Mouse (Mus musculus) urinary bladder, postnatal 14 days (tissue): ENCODE data around the gene Adgrf2.
A peak's percentile ranks its signal among the peaks of the same experiment; 100 is the strongest.

Experiments used
- DNase-seq: peaks from one replicate; pipeline ENCODE4 v3.0.0; 2021; ENCODE audit warnings: low spot score

The Adgrf2 gene

GRCm38 (mm10) chr17:42741801-42742217 lies at the start of gene Adgrf2:
Gene Adgrf2 (minus strand): TSS chr17:42742179.
- no peak for DNase-seq

DNA sequence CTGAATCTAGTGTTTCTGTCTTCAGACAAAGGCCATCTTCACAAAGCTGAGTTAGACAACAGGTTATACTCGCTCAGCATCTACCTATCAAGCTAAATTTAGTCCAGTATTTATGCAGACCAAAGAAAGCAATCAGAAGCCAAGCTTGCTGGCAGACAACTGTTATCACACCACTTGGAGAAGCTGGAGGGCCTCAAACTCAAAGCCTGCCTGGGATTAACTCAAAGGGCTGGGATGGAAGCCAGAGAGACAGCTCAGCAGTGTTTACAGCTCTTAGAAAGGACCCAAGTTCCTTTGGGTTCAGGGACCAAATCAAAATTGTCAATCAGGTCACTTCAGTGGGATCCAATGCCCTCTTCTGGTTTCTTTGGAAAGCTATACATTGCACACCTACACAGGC lies 48.8 kb upstream of the Adgrf2 start:
- peak; percentile 22 for DNase-seq

DNA sequence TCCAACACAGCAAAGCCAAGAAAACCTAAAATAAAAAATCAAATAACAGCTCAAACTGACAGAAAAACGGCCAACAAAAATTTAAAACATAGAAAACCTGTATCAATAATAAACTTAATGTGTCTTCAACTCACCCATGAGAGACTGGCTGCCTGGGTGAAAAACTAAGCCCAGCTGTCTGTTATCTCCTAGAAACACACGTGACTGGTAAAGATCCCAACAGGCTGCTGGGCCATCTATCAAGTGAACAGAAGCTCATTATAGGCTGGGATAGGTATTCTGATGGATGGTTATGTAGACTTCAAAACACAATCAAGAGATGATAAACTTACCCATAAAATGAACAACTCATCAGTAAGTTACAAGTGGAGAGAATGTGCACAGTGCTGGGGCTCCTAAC lies 47.7 kb upstream of the Adgrf2 start:
- DNase-seq: no peak

- DNase-seq: peak; percentile 12
Observed at GRCm38 (mm10) chr17:42788686-42789453, 46.9 kb upstream of the Adgrf2 start.

DNA sequence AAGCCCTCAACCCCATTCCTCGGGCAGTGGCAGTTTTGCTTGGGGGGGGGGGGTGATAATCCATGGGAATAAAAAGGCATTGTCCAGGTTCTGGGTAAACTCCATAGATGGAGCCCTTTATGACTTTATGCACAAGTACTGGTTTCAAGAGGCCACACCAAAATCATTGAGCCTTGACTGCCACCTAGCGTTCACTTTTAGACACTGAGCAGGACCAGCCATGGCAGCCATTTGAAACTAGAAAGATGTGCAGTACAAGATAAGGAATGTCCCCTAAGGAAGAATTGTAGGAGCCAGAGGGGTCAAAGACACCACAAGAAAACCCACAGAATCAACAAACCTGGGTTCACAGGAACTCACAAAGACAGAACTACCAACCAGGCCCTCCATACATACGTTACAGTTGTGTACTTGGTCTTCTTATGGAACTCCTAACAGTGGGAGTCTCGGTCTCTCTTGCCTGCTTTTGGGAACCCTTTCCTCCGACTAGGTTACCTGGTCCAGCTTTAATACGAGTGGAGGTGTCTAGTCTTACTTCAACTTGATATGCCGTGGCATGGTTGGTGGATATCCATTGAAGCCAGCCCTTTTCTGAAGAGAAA lies 40.3 kb upstream of the Adgrf2 start:
- DNase-seq: peak; percentile 70

GRCm38 (mm10) chr17:42753791-42754190 lies 11.8 kb upstream of the Adgrf2 start:
- DNase-seq: no peak

DNA sequence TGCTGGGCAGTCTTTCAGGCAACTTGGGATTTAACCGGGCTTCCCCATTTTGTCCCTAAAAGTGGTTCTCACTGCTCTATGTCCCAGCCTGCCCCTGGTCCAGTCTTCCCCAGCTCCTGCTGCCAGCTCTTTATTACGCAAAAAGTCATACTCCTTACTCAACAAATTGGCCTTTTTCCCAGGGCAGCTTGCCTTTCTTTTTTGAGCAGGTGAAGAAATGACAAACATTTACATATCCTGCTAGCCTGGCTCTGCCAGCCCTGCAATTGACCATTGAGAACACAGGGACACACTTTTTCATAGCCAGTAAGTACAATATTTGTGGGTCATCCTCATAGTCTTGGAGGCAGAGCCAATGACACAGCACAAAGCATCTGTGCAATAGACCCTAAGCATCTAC lies 10.2 kb upstream of the Adgrf2 start:
- DNase-seq: peak; percentile 7

- no peak for DNase-seq
Observed at GRCm38 (mm10) chr17:42745657-42746420, 3.9 kb upstream of the Adgrf2 start.

DNA sequence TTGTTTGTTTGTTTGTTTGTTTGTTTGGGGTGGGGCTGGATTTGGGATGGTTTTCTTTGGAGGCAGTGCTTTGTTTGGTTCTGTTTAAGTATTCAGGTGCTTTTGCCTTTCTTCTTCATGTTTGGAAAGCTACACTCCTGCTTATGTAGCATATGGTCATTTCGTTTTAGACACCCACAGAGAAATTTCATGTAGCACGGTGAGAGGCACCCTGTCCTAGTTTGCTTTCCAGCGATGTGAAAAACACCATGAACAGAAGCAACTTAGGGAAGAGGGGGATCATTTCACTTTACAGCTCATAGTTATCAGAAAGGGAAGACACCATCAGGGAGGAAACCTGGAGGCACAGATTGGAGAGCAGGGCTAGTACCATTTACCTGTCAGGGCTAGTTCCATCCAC lies 844 bp upstream of the Adgrf2 start:
- no peak for DNase-seq

GRCm38 (mm10) chr17:42738794-42739193 lies 3.2 kb downstream of the Adgrf2 start:
- DNase-seq: no peak

DNA sequence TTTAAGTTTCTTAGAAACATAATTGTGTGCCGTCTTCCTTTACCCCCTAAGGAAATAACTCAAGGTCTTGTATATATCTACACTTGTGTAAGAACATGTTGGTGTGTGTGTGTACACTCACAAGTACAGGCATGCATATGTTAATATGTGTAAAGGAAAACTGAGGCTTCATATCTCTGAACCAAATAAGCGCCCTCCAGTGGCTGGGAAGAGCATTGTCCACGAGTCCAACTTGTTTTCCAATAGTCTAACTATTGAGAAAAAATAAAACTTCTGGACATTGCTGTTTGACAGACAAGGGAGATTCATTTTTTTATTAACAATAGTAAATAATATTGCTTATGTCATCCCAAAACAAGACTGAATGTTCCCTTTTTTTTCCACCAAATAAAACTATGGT lies 24.8 kb downstream of the Adgrf2 start:
- DNase-seq: no peak

DNA sequence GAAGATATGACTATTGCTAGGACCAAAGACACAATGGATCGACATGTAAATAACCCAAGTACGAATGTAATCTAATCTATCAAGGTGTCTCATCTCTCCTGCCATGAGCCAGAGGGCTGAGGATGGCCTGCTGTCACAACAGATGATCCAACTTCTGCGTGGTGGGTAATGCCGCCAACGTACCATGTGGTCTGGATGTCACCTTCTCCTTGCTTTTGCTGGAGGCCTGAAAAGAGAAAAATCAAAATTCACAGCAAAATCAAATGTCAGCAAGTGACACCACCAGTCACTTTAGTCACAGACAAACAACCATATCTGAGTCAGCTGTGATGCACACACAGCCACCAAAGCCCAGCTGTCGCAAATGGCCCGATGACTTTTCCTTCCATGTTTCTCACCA lies 27.0 kb downstream of the Adgrf2 start:
- no peak for DNase-seq

DNA sequence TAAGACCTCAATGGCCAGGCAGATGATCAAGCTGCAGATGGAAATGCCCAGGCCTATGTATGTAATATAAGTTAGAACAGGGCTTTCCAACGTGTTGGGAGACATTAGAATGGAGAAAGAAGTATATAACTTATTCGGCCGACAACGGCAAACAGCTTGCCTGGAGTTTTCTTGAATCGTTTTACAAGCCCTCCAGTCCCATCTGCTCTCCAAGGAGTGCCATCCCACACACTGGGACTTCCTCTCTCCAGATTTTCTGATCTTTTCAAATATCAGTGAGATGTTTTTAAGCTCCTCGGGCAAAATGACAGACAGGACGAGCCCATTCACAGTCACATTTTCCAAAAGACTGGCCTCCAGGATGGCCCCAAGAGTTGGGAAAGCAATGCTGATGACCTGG lies 31.3 kb downstream of the Adgrf2 start:
- no peak for DNase-seq

GRCm38 (mm10) chr17:42705611-42706010 lies 36.4 kb downstream of the Adgrf2 start:
- DNase-seq: no peak

DNA sequence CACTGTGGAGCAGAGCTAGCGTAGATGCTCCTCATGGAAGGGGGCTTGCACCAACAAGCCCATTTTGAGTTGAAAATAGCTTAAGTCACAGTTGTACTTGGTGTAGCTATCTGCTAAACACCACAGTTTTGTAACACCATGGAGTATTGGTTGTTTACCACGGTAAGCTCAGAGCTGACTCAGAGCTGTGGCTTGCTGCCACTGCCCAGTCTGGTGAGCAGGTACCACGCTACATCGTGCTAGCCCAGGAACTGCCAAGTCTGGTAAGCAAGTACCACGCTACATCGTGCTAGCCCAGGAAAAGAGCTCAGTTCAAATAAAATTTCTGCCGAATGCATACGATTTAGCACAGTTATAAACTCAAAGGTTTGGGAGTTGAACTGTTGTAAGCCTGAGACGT lies 39.8 kb downstream of the Adgrf2 start:
- peak; percentile 28 for DNase-seq

- DNase-seq: no peak
Observed at GRCm38 (mm10) chr17:42694730-42695129, 47.2 kb downstream of the Adgrf2 start.

DNA sequence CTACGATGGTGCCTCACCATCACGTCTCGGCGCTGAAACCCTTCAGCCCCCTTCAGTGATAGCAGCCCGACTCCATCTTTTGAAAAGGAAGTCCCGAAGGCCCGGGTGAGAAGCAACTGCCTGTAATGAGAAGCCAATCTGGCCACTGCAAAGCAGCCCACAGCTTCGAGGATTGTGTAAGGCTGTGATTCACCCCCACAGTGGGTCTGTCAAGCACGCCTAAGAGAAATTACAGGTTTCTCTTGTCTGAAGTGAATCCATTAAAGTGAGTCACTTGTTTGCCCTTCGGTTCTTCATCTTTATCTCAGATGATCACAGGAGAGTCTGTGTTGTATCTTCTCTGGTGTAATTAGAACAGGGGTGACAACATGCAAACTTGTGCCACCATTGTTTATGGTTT lies 49.8 kb downstream of the Adgrf2 start, which contains the start of gene Adgrf4:
Gene Adgrf4 (minus strand): TSS at position 149 of the 400 bp plus-strand sequence.
- DNase-seq: peak; percentile 25

- peak; percentile 57 for DNase-seq
Observed at GRCm38 (mm10) chr17:42690531-42690930, 51.4 kb downstream of the Adgrf2 start.
